Mouse (Mus musculus) embryo, embryonic 11.5 days (tissue): Measurements from ENCODE around the gene Tnfrsf22.

ENCODE experiments used
- DNase-seq: peaks from one replicate; pipeline ENCODE4 v3.0.0-alpha.2; 2012; ENCODE audit warnings: low read depth, low spot score

Gene Tnfrsf22

DNA sequence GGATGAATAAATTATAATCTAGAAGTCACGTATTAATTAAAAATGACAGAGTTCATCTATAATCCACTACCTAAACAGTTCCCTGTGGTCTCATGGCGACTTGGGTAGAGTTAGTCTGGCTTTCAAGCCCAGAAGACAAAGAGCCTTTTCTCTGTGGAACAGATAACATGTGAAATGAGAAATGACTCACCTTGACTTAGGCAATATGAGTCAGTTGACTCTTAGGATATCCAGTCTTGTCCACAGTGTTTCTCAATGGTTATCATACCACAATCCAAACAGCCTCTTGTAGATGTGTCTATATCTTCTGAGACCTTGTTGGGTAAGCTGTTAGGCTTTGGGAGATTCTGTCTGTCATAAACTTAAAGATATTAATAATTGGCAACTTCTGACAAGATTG, 18.0 kb downstream of the Tnfrsf22 start:
- DNase-seq, result no peak

DNA sequence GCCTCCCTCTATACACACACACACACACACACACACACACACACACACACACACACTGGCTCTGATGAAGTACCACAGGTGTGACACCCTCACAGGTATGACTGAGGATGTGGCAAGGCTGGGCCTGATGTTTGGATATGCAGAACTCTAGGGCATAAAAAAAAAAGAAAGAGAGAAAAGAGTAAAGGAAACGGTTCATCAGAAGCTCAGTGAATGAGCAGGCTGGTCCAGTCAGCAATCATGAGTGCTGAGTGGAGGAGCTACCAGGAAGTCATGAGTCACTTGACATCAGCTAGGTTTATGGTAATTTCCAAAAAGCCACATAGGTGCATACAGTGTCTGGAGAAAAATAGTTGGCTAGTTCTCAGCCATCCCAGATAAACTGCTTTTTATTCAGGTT, 20.0 kb downstream of the Tnfrsf22 start:
- DNase-seq, result no peak

DNA sequence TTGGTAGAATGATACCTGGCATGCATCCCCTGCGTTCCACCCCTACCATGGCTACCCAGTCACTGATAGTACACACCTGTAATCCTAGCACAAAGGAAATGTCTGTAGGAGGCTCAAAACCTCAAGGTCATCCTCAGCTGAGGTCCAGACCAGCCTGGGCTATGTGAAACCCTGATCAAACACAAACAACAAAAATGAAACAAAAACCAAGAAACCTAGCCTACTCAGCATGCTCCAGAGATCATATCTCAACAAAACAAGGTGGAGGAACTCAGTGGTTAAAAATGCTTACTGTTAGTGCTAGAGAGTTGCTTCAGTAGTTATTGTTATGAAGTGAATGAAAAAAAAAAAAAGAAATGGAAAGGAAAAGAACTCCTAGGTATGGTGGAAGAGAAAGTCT, 20.9 kb downstream of the Tnfrsf22 start, which contains the start of gene Tnfrsf26:
Gene Tnfrsf26, minus strand, starts transcription at position 183 of the 400 bp plus-strand sequence.
- DNase-seq, result no peak

DNA sequence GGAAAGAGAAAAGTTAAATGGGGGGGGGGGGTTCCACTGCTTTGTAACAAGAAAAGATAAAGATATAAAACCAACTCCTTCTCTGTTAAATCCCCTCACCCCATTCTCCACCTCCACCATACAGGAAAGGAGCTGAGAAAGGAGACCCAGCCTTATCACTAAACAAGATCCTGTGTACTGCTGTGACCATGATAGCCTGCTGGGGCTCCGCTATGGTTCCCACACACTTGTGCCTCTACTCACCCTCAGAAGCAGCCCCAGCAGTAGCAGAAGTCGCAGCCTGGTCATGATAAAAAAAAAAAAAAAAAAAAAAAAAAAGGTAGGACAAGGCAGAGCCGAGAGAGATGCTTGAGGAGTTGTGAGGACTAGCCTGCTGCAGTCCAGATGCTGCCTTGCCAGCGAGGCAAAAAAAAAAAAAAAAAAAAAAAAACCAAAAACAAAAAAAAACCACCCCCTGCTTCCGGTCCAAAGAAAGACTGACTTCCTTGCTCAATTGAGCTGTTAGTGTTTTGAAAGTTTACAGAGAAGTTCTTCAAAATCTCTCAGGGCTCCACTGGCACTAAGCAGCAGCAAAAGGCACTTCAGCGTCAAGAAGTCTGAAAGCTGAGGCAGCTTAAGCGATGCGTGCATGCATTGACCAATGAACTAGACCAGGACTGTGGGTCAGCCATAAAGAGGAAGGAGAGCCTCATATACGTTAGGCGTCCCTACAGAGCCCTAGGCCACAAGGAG, 21.7 kb downstream of the Tnfrsf22 start:
- no peak for DNase-seq

DNA sequence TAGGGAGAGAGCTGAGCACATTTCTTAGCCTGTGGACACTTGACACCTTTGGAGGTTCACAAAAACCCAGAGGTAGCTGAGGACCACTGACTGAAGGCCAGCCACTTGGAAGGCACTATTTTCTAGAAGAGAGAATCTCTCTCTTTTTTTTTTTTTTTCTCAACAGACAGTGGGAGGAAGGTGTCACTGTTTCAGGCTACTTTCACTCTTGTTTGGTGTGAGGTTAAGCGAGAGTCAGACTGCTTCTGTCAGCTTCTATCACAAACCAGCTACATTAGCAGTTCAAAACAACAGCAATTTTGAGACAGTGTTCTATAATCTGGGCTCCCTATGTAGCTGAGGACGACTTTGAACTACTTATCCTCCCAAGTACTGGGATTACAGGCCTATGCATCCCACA, 23.3 kb downstream of the Tnfrsf22 start:
- DNase-seq, result no peak

GRCm38 (mm10) chr7:143625151-143625550, 24.3 kb downstream of the Tnfrsf22 start:
- no peak for DNase-seq

GRCm38 (mm10) chr7:143624561-143624960, 24.9 kb downstream of the Tnfrsf22 start:
- DNase-seq, result no peak

DNA sequence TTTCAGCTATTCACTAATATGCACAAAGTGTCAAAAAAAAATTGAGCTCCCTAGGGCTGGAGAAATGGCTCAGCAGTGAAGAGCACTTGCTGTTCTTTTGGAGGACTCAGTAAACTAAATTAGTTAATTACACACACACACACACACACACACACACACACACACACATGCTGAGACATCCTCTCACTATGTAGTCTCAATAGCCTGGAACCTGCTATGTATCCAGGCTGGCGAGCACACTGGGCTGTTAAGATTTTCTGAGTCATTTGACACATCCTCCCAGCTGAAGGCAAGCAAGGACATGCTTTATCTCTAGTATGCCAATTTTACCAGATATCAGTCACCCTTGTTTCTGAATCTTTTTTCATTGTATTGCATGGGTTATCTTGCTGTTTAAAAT, 28.5 kb downstream of the Tnfrsf22 start:
- no peak for DNase-seq

DNA sequence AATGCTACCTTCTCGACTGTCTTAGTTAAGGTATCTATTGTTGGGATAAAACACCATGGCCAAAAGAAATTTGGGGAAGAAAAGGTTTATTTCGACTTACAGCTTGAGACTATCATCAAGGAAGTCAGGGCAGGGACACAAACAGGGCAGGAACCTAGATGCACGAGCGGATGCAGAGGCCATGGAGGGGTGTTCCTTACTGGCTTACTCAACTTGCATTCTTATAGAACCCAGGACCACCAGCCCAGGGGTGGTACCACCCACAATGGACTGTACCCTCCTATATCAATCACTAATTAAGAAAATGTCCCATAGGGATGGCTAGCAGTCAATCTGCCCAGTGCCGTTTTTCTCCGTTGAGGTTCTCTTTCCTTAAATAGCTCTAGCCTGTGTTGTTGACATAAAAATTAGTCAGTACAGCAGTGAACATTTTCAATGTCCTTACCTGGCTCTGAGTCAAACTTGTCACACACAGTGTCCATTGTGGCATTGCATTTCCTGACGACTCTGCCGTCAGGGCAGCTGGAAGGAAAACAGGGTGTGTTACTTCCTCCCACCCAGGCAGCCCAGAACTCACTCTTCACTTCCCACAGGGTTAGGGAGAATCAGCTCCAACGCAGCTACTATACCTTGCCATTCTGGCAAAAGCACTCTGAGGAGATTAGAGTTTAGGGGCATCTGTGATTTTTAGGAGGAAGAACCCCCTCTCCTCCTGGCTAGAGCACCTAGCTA, 34.9 kb downstream of the Tnfrsf22 start:
- DNase-seq, result no peak

GRCm38 (mm10) chr7:143612215-143612614, 37.2 kb downstream of the Tnfrsf22 start:
- no peak for DNase-seq

DNA sequence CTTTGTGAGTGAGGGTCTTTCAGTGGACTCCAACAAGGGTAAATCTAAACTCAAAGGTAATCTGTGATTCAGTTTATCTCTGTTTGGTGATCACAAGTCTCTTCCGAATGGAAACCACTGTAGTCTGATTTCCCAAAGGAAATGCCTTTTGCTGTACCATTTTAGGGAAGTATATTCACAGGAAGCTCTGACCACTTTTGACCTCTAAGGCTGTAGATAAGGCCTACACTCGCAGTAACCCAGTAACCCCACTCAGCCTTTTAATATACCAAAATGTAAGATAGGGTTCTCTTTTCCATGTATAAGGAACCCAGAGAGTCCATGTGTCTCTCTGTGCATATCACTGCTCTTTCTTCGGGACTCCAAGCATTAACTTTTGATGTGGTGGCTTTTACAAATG, 44.1 kb downstream of the Tnfrsf22 start:
- no peak for DNase-seq

DNA sequence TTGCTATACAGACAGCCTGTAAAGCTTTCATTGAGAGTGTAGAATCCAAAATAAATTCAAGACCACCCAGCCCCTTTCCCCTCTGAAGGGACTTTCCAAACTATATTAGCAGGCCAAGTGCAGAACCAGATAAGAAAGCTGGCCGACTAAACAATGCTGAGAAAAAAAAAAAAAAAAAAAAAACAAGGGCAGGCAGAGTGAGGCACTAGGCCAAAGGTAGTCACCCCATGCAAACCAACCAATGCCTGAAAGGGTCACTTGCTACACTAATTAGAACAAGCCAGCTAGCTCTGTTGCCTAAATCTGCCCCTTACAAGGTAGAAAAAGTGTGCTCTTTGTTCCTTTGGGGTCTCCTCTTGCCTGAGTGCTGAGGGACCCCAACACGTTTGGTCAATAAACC, 44.6 kb downstream of the Tnfrsf22 start:
- no peak for DNase-seq

- no peak for DNase-seq
Observed at GRCm38 (mm10) chr7:143601705-143602104, 47.8 kb downstream of the Tnfrsf22 start.

DNA sequence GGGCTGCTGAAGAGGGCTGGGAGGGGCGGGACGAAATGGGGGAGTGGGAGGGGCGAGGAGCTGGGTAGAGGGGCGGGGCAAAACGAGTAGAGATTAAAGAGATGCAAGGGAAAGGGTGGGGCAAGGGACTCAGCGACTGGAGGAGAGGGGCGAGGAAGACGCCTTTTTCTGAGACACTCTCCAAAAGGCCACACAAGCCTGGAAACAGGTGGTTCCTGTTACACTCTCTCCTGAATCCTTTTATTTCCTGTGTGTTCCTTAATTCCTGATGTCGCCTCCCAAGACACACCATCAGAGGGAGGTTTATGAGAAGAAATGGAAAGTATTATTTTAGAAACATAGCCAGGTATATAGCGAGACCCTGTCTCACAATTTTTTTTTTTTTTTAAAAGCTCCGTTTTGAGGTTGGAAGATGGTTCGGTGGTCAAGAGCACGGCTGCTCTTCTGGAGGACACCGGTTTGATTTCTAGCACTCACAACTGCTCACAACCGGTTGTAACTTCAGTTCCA, 49.2 kb downstream of the Tnfrsf22 start:
- no peak for DNase-seq

- DNase-seq, result peak; percentile 94
Observed at GRCm38 (mm10) chr7:143599428-143600230, 49.8 kb downstream of the Tnfrsf22 start, which contains the start of gene Cars. TSS of gene Cars (minus strand) at chr7:143600090.

- no peak for DNase-seq
Observed at GRCm38 (mm10) chr7:143594865-143595264, 54.6 kb downstream of the Tnfrsf22 start.

DNA sequence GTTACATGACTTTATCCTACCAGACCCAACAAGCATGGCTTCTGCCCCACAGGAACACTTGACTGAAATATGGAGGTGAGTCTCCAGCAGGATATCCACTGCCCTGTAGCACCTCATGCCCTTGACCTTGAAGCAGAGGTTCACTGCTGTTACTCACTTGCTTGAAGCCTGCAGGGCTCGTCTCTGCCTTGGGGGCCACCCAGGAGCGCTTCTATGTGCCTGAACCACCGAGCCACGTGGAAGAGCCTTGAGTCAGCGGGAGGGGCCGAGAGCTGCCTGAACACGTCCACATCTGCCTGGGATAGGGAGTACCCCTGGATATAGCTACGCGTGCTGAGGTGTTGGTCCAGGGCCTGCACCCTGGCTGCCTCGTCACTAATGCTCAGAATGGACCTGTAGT, 57.2 kb downstream of the Tnfrsf22 start:
- no peak for DNase-seq

GRCm38 (mm10) chr7:143588006-143588405, 61.5 kb downstream of the Tnfrsf22 start:
- no peak for DNase-seq

GRCm38 (mm10) chr7:143587586-143587985, 61.9 kb downstream of the Tnfrsf22 start:
- DNase-seq, result no peak
